Mouse (Mus musculus) left cerebral cortex, adult 9 months (tissue): ENCODE data around the gene Cabp2.
A peak's percentile ranks its signal among the peaks of the same experiment; 100 is the strongest.

Experiments
- DNase-seq, 2 experiments: peaks; one replicate each; pipeline ENCODE4 v3.0.0; 2022; ENCODE audit warnings: low spot score in 2 of 2

Gene Cabp2

GRCm38 (mm10) chr19:4082219-4082965 lies 1.0 kb downstream of the Cabp2 start:
- DNase-seq = no peak

GRCm38 (mm10) chr19:4083316-4083715 lies 1.9 kb downstream of the Cabp2 start:
- no peak for DNase-seq

- DNase-seq = no peak
These were observed 2.4 kb downstream of the Cabp2 start for GRCm38 (mm10) chr19:4083826-4084225.

GRCm38 (mm10) chr19:4084984-4085383 lies 3.6 kb downstream of the Cabp2 start:
- no peak for DNase-seq

- no peak for DNase-seq
These were observed 4.8 kb downstream of the Cabp2 start for GRCm38 (mm10) chr19:4086156-4086555.

- no peak for DNase-seq
These were observed 5.7 kb downstream of the Cabp2 start for GRCm38 (mm10) chr19:4087090-4087489.

- DNase-seq = no peak
These were observed 6.8 kb downstream of the Cabp2 start for GRCm38 (mm10) chr19:4088146-4088545.

- no peak for DNase-seq
These were observed 7.8 kb downstream of the Cabp2 start for GRCm38 (mm10) chr19:4089128-4089527.

- DNase-seq = no peak
These were observed 9.1 kb downstream of the Cabp2 start for GRCm38 (mm10) chr19:4090446-4090845.

- DNase-seq = no peak
These were observed 10.0 kb downstream of the Cabp2 start for GRCm38 (mm10) chr19:4091383-4091782.

GRCm38 (mm10) chr19:4092750-4093149 lies 11.4 kb downstream of the Cabp2 start:
- no peak for DNase-seq

- no peak for DNase-seq
These were observed 12.4 kb downstream of the Cabp2 start for GRCm38 (mm10) chr19:4093772-4094171.

- no peak for DNase-seq
These were observed 13.0 kb downstream of the Cabp2 start for GRCm38 (mm10) chr19:4094348-4094747.

- DNase-seq = no peak
These were observed 13.5 kb downstream of the Cabp2 start for GRCm38 (mm10) chr19:4094774-4095303.

GRCm38 (mm10) chr19:4095802-4096201 lies 14.4 kb downstream of the Cabp2 start:
- DNase-seq = no peak

GRCm38 (mm10) chr19:4096642-4097440 lies 15.5 kb downstream of the Cabp2 start, which contains the start of gene Cdk2ap2:
Gene Cdk2ap2 (plus strand): TSS chr19:4097182.
- DNase-seq = peak; percentile 98 to 100

- DNase-seq = no peak
These were observed 16.1 kb downstream of the Cabp2 start for GRCm38 (mm10) chr19:4097441-4097825.

- no peak for DNase-seq
These were observed 17.0 kb downstream of the Cabp2 start for GRCm38 (mm10) chr19:4098426-4098825.

- peak in 1 of 2 experiments; percentile 95 for DNase-seq
These were observed 17.7 kb downstream of the Cabp2 start for GRCm38 (mm10) chr19:4099056-4099455.

- peak in 1 of 2 experiments; percentile 49 for DNase-seq
These were observed 18.7 kb downstream of the Cabp2 start, which contains the start of gene Pitpnm1 for GRCm38 (mm10) chr19:4099837-4100717. Gene Pitpnm1 (plus strand): TSS chr19:4099998.

GRCm38 (mm10) chr19:4100718-4101261 lies 19.4 kb downstream of the Cabp2 start:
- peak in 1 of 2 experiments; percentile 69 for DNase-seq
